Mouse (Mus musculus) midbrain, embryonic 14.5 days (tissue): Measurements from ENCODE around the gene Pam. TPM values are rescaled to one million over a fixed set of nuclear protein-coding genes. Genes with fewer than 3 reads are reported as not detected.

Experiments
- ATAC-seq: fragments of 200-750 bp; cut with Nextera tagmentation; 2 replicates; pipeline ENCODE4 v1.8.0; 2017; ENCODE audit warnings: moderate number of reproducible peaks, moderate library complexity; ENCODE audit not compliant: low FRiP score, low TSS enrichment
- DNase-seq: peaks from one replicate; pipeline ENCODE4 v3.0.0-alpha.2; 2015
- H3K27ac ChIP-seq: fragments of 300-500 bp; sonication (generic); replicated peaks from 2 replicates; pipeline ENCODE4 v1.5.1; 2014; ENCODE audit warnings: mild to moderate bottlenecking, low read depth, low read length, moderate library complexity
- H3K27me3 ChIP-seq: fragments of 300-500 bp; sonication (generic); 2 replicates; pipeline ENCODE4 v1.6.1; 2014; ENCODE audit warnings: low read length, control low read depth, mixed read lengths; ENCODE audit not compliant: control insufficient read depth, insufficient read depth
- H3K36me3 ChIP-seq: fragments of 300-500 bp; sonication (generic); 2 replicates; pipeline ENCODE4 v1.6.1; 2014; ENCODE audit warnings: low read length, control low read depth; ENCODE audit not compliant: control insufficient read depth, insufficient read depth
- H3K4me1 ChIP-seq: fragments of 300-500 bp; sonication (generic); 2 replicates; pipeline ENCODE4 v1.6.1; 2014; ENCODE audit warnings: mild to moderate bottlenecking, antibody characterized with exemption, low read length, control low read depth; ENCODE audit not compliant: control insufficient read depth, insufficient read depth
- H3K4me2 ChIP-seq: fragments of 300-500 bp; sonication (generic); 2 replicates; pipeline ENCODE4 v1.6.1; 2014; ENCODE audit warnings: mild to moderate bottlenecking, low read length, moderate library complexity
- H3K4me3 ChIP-seq: fragments of 300-500 bp; sonication (generic); replicated peaks from 2 replicates; pipeline ENCODE4 v1.5.1; 2014; ENCODE audit warnings: low read depth, low read length
- H3K9ac ChIP-seq: fragments of 300-500 bp; sonication (generic); replicated peaks from 2 replicates; pipeline ENCODE4 v1.6.1; 2014; ENCODE audit warnings: mild to moderate bottlenecking, low read length, moderate library complexity
- H3K9me3 ChIP-seq: fragments of 300-500 bp; sonication (generic); 2 replicates; pipeline ENCODE4 v1.6.1; 2016; ENCODE audit warnings: low read length, control low read depth, mixed read lengths; ENCODE audit not compliant: control insufficient read depth
- WGBS: fragments of 180-500 bp; shearing (Covaris S2); extraction: QIAGEN DNeasy Blood & Tissue Kit; methylation state at CpG from one replicate; pipeline ENCODE4 v1.1.7; 2014; 5-methylcytosine and 5-hydroxymethylcytosine counted together
- polyA plus RNA-seq: library from polyadenylated mRNA; unstranded; fragments of >200 nt; fragmentation: Nextera tagmentation; extraction: Ambion mirVana; gene quantifications from 2 replicates; pipeline ENCODE4 v1.2.1, GENCODE M21; 2014

The Pam gene
- polyA plus RNA-seq, 1 experiment from 2014 or later, result 47.2 TPM

- 76% methylated on average over 4 of the region's 4 CpGs for WGBS
- Histone ChIP-seq H3K9ac (no peak overlapping the region), H3K36me3 (peaks cover 41% of the 10 kb centered on the region), H3K4me1 (no peaks in the 10 kb centered on the region), H3K9me3 (no peaks in the 10 kb centered on the region), H3K4me2 (no peak overlapping the region), H3K4me3 (no peak overlapping the region), H3K27ac (no peak overlapping the region), H3K27me3 (no peaks in the 10 kb centered on the region)
- DNase-seq (no peak), ATAC-seq (no peak)
These were observed 341.1 kb downstream of the Pam start for GRCm38 (mm10) chr1:97754392-97754791.

- H3K27me3 ChIP-seq, result no peaks in the 10 kb centered on the region
- ATAC-seq (no peak), DNase-seq (no peak)
- H3K4me1 ChIP-seq, result no peaks in the 10 kb centered on the region
- no peaks in the 10 kb centered on the region for H3K9me3 ChIP-seq
- no peak overlapping the region for H3K4me3 ChIP-seq
- H3K4me2 ChIP-seq, result no peak overlapping the region
- H3K27ac ChIP-seq, result no peak overlapping the region
- no peak overlapping the region for H3K9ac ChIP-seq
- H3K36me3 ChIP-seq, result peaks cover 46% of the 10 kb centered on the region
These were observed 342.2 kb downstream of the Pam start for GRCm38 (mm10) chr1:97753216-97753615.

- peaks cover 74% of the 10 kb centered on the region for H3K36me3 ChIP-seq
- H3K4me2 ChIP-seq, result no peak overlapping the region
- DNase-seq, result no peak
- H3K27ac ChIP-seq, result no peak overlapping the region
- no peaks in the 10 kb centered on the region for H3K27me3 ChIP-seq
- 93% methylated on average over 3 of the region's 3 CpGs for WGBS
- H3K9ac ChIP-seq, result no peak overlapping the region
- no peak for ATAC-seq
- no peak overlapping the region for H3K4me3 ChIP-seq
- no peaks in the 10 kb centered on the region for H3K4me1 ChIP-seq
- H3K9me3 ChIP-seq, result no peaks in the 10 kb centered on the region
These were observed 347.3 kb downstream of the Pam start for GRCm38 (mm10) chr1:97748163-97748562.

- Histone ChIP-seq H3K27me3 (no peaks in the 10 kb centered on the region), H3K27ac (no peak overlapping the region), H3K9me3 (no peaks in the 10 kb centered on the region), H3K9ac (no peak overlapping the region), H3K4me2 (no peak overlapping the region), H3K4me3 (no peak overlapping the region), H3K4me1 (no peaks in the 10 kb centered on the region), H3K36me3 (peaks cover 75% of the 10 kb centered on the region)
- ATAC-seq (no peak), DNase-seq (no peak)
- WGBS, result 98% methylated on average over 7 of the region's 7 CpGs
These were observed 349.2 kb downstream of the Pam start for GRCm38 (mm10) chr1:97746261-97746660.

- H3K4me1 ChIP-seq, result no peaks in the 10 kb centered on the region
- no peak for ATAC-seq
- H3K4me3 ChIP-seq, result no peak overlapping the region
- 94% methylated on average over 4 of the region's 4 CpGs for WGBS
- H3K4me2 ChIP-seq, result no peak overlapping the region
- H3K36me3 ChIP-seq, result peaks cover 76% of the 10 kb centered on the region
- H3K9ac ChIP-seq, result no peak overlapping the region
- no peak overlapping the region for H3K27ac ChIP-seq
- H3K9me3 ChIP-seq, result no peaks in the 10 kb centered on the region
- H3K27me3 ChIP-seq, result no peaks in the 10 kb centered on the region
- no peak for DNase-seq
These were observed 349.7 kb downstream of the Pam start for GRCm38 (mm10) chr1:97745712-97746111.
